Mouse (Mus musculus): ENCODE measurements around the gene Gm20379. TPM values are rescaled to one million over a fixed set of nuclear protein-coding genes. Genes with fewer than 3 reads are reported as not detected.

Gm20379 gene
- polyA plus RNA-seq, 1 experiment from 2014 or later = 1.2 TPM

Other genes with a start within 250 kb of the Gm20379 start
- gene Rasgrf2, start 174.3 kb upstream of the Gm20379 start, polyA plus RNA-seq (2015; fragmentation: Nextera tagmentation; extraction: Ambion mirVana) = 0.71 and 1.2 TPM in 2 replicates
- 15.1 and 17.0 TPM in 2 replicates for gene Dhfr, start 48.7 kb downstream of the Gm20379 start, polyA plus RNA-seq (2015; fragmentation: Nextera tagmentation; extraction: Ambion mirVana)
- 20.4 and 23.6 TPM in 2 replicates for gene Msh3, start 49.0 kb downstream of the Gm20379 start, polyA plus RNA-seq (2015; fragmentation: Nextera tagmentation; extraction: Ambion mirVana)
- gene Ankrd34b, start 119.9 kb downstream of the Gm20379 start, polyA plus RNA-seq (2015; fragmentation: Nextera tagmentation; extraction: Ambion mirVana) = 0.08 and 0.13 TPM in 2 replicates
- 0.22 and 0.26 TPM in 2 replicates for gene Fam151b, start 178.0 kb downstream of the Gm20379 start, polyA plus RNA-seq (2015; fragmentation: Nextera tagmentation; extraction: Ambion mirVana)
- gene Zfyve16, start 224.9 kb downstream of the Gm20379 start, polyA plus RNA-seq (2015; fragmentation: Nextera tagmentation; extraction: Ambion mirVana) = 8.2 and 8.6 TPM in 2 replicates